Comparison of ENCODE assay signal across 12 mouse cellular contexts in the genomic region with DNA sequence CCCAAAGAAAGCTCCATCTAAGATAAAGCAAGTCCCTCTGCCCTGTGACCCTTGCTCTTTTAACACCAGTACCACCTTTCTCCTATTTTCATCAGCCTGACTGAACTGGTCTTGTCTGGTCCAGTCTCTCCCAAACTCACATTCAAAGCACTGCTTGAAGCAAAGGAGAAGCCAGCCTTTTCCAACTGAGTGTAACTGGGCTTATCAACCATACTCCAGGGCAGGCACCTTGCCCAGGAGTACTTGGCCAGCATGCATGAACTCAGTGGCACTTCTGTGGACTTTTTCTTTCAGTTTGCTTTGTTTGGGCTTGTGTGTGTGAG. TPM values are rescaled to one million over a fixed set of nuclear protein-coding genes. Genes with fewer than 3 reads are reported as not detected.
DNase-seq lines count a peak whose midpoint lies in the region; ATAC-seq and TF ChIP-seq lines count a peak whose summit lies in the region.
"Had no signal": no experiment of that assay in that cellular context is flagged by ENCODE, and none has a peak within 500 bp of the region (broad histone marks: within the 10 kb centered on the region; RNA-seq: fewer than 3 reads in every experiment).

No protein-coding gene starts in this region.

- no peaks in the 10 kb centered on the region for H3K79me2 ChIP-seq in heart, adult 2 months (replicated peaks; ENCODE audit: control insufficient read depth, insufficient read depth, low read length)
- H3K79me2 ChIP-seq in MEL (ENCODE audit: control insufficient read depth, insufficient read depth, low read length, poor library complexity), result no peaks in the 10 kb centered on the region

- no peaks in the 10 kb centered on the region for H3K27me3 ChIP-seq in heart, adult 2 months (ENCODE audit: control insufficient read depth, insufficient read depth, low read length)
- H3K27me3 ChIP-seq in heart, embryonic 11.5 days (ENCODE audit: control insufficient read depth, insufficient read depth, low read length), result no peaks in the 10 kb centered on the region
- H3K27me3 ChIP-seq in MEL (ENCODE audit: control insufficient read depth in 1 of 2, insufficient read depth in 2 of 2, low read length in 2 of 2), result no peaks in the 10 kb centered on the region
- H3K27me3 ChIP-seq: heart, embryonic 15.5 days had no signal

- no peak overlapping the region for H3K9ac ChIP-seq in heart, adult 2 months (ENCODE audit: low read depth, low read length)
- no peak overlapping the region for H3K9ac ChIP-seq in heart, embryonic 11.5 days (ENCODE audit: low read depth, low read length)
- no peak overlapping the region for H3K9ac ChIP-seq in MEL (ENCODE audit: control insufficient read depth, low read depth, low read length, poor library complexity, severe bottlenecking)
- H3K9ac ChIP-seq: forebrain, embryonic 12.5 days; heart, embryonic 15.5 days; liver, embryonic 14.5 days had no signal

- H3K36me3 ChIP-seq in heart, adult 2 months (ENCODE audit: control insufficient read depth, insufficient read depth, low read length), result no peaks in the 10 kb centered on the region
- H3K36me3 ChIP-seq in heart, embryonic 11.5 days (ENCODE audit: control insufficient read depth, insufficient read depth, low read length), result no peaks in the 10 kb centered on the region
- peaks cover 0 to 14% of the 10 kb centered on the region in 2 experiments; a peak in 2 of 4 replicates for H3K36me3 ChIP-seq in MEL (ENCODE audit: control insufficient read depth in 1 of 2, insufficient read depth in 2 of 2, low read length in 2 of 2)
- H3K36me3 ChIP-seq: forebrain, embryonic 12.5 days; heart, embryonic 15.5 days had no signal

- no peak for TF ChIP-seq EP300 in heart, adult 2 months (IDR thresholded peaks at IDR 0.05; ENCODE audit: insufficient read depth, low read depth, low read length)
- TF ChIP-seq EP300 in MEL (IDR thresholded peaks at IDR 0.05; ENCODE audit: low read depth in 1 of 2, low read length in 2 of 2), result no peak

- no peak for ATAC-seq in heart, embryonic 11.5 days (replicated peaks; ENCODE audit: insufficient number of reproducible peaks, low FRiP score, low TSS enrichment)

- peak; percentile 52 to 70 for DNase-seq in heart, adult 2 months
- DNase-seq in MEL (ENCODE audit: low read depth, low spot score), result peak; percentile 49
- DNase-seq in heart, postnatal 36 days, result peak; percentile 40 to 55
- DNase-seq in lung, postnatal 25 days (ENCODE audit: low spot score), result peak; percentile 77
- DNase-seq in urinary bladder, adult 18-20 months (ENCODE audit: low spot score in 2 of 2), result no peak
- DNase-seq in right cerebral cortex, postnatal 10 days (ENCODE audit: low spot score in 2 of 2), result no peak
- no peak for DNase-seq in urinary bladder, postnatal 14 days (ENCODE audit: low spot score)
- DNase-seq: layer of hippocampus, adult 9-11 months had no signal

- no peak for TF ChIP-seq RAD21 in MEL (IDR thresholded peaks at IDR 0.05; ENCODE audit: low read depth, low read length)

- H3K27ac ChIP-seq in heart, adult 2 months, result no peak overlapping the region
- no peak overlapping the region for H3K27ac ChIP-seq in heart, embryonic 11.5 days (ENCODE audit: low read depth, low read length)
- H3K27ac ChIP-seq in MEL (ENCODE audit: control insufficient read depth, low read depth, low read length), result no peak overlapping the region
- H3K27ac ChIP-seq: forebrain, embryonic 12.5 days; heart, embryonic 15.5 days; liver, embryonic 14.5 days had no signal

- intact Hi-C loops in heart, adult 2 months (cut with DNase I), result no loop called here
- intact Hi-C loops in heart, postnatal 36 days (cut with DNase I), result no loop called here

- no peaks in the 10 kb centered on the region; the same call in 1 of the 2 replicates for H3K4me1 ChIP-seq in heart, adult 2 months (ENCODE audit: control insufficient read depth, insufficient read depth, low read length)
- no peaks in the 10 kb centered on the region; the same call in 1 of the 2 replicates for H3K4me1 ChIP-seq in heart, embryonic 11.5 days (ENCODE audit: control insufficient read depth, insufficient read depth, low read length)
- H3K4me1 ChIP-seq in MEL (ENCODE audit: control insufficient read depth in 1 of 2, insufficient read depth in 2 of 2, low read length in 2 of 2), result peaks cover 4 to 21% of the 10 kb centered on the region in 2 experiments; a peak in 3 of 4 replicates

- no peak for TF ChIP-seq CTCF in heart, adult 2 months (IDR thresholded peaks at IDR 0.05)
- TF ChIP-seq CTCF in MEL (IDR thresholded peaks at IDR 0.05 in 2 of 3, conservative IDR thresholded peaks at IDR 0.05 in 1 of 3; ENCODE audit: control insufficient read depth in 1 of 3, insufficient read depth in 1 of 3, low read depth in 2 of 3, low read length in 3 of 3, poor library complexity in 1 of 3, severe bottlenecking in 1 of 3), result no peak

- no peak overlapping the region for H3K4me2 ChIP-seq in heart, embryonic 11.5 days
- H3K4me2 ChIP-seq: forebrain, embryonic 12.5 days; heart, embryonic 15.5 days had no signal

- H3K9me3 ChIP-seq in heart, embryonic 11.5 days (replicated peaks; ENCODE audit: control insufficient read depth, low read length), result no peaks in the 10 kb centered on the region
- no peaks in the 10 kb centered on the region for H3K9me3 ChIP-seq in MEL (replicated peaks; ENCODE audit: insufficient read depth, low read length)
- H3K9me3 ChIP-seq: forebrain, embryonic 12.5 days; heart, embryonic 15.5 days had no signal

- no peak for TF ChIP-seq POLR2A in heart, adult 2 months (IDR thresholded peaks at IDR 0.05; ENCODE audit: insufficient read depth, low read depth, low read length)
- TF ChIP-seq POLR2A in MEL (IDR thresholded peaks at IDR 0.05; ENCODE audit: control insufficient read depth in 1 of 2, insufficient read depth in 1 of 2, low read depth in 1 of 2, low read length in 2 of 2, poor library complexity in 1 of 2), result no peak

- H3K4me3 ChIP-seq in heart, adult 2 months, result no peak overlapping the region
- H3K4me3 ChIP-seq in heart, embryonic 11.5 days (ENCODE audit: low read depth, low read length), result no peak overlapping the region
- H3K4me3 ChIP-seq in MEL (ENCODE audit: control insufficient read depth in 1 of 2, insufficient read depth in 1 of 2, low read depth in 2 of 2, low read length in 2 of 2), result peak overlapping the region in 1 of 2 experiments; percentile 45; a peak in 1 of 4 replicates
- H3K4me3 ChIP-seq: forebrain, embryonic 12.5 days; heart, embryonic 15.5 days had no signal

TF ChIP-seq in MEL, 35 proteins besides CTCF, POLR2A, EP300 and RAD21:
- TF ChIP-seq MYC (IDR thresholded peaks at IDR 0.05; ENCODE audit: low read depth, low read length) (no peak), GATA1 (IDR thresholded peaks at IDR 0.05; ENCODE audit: low read depth, low read length) (no peak), MAX (IDR thresholded peaks at IDR 0.05; ENCODE audit: low read length) (no peak), USF1 (IDR thresholded peaks at IDR 0.05; ENCODE audit: low read depth, low read length) (no peak), POLR2AphosphoS2 (IDR thresholded peaks at IDR 0.05; ENCODE audit: low read length) (no peak), POLR2AphosphoS5 (IDR thresholded peaks at IDR 0.05; ENCODE audit: borderline replicate concordance, low read depth, low read length) (no peak), ZKSCAN1 (IDR thresholded peaks at IDR 0.05; ENCODE audit: low read depth, low read length) (no peak), USF2 (IDR thresholded peaks at IDR 0.05; ENCODE audit: borderline replicate concordance in 1 of 2, insufficient read depth in 1 of 2, low read depth in 1 of 2, low read length in 2 of 2) (no peak), SMC3 (IDR thresholded peaks at IDR 0.05; ENCODE audit: low read depth, low read length) (no peak), NELFE (IDR thresholded peaks at IDR 0.05; ENCODE audit: low read depth, low read length) (no peak), TCF12 (IDR thresholded peaks at IDR 0.05; ENCODE audit: low read depth, low read length) (no peak), E2F4 (IDR thresholded peaks at IDR 0.05; ENCODE audit: borderline replicate concordance, low read depth, low read length) (no peak), UBTF (IDR thresholded peaks at IDR 0.05; ENCODE audit: borderline replicate concordance, insufficient read depth, low read depth, low read length) (no peak), ZMIZ1 (IDR thresholded peaks at IDR 0.05; ENCODE audit: low read depth, low read length) (no peak), KAT2A (conservative IDR thresholded peaks at IDR 0.05; ENCODE audit: low read depth, low read length) (no peak), MAZ (IDR thresholded peaks at IDR 0.05; ENCODE audit: low read depth, low read length) (no peak), NRF1 (IDR thresholded peaks at IDR 0.05; ENCODE audit: insufficient read depth, low read depth, low read length, poor library complexity, severe bottlenecking) (no peak), ZC3H11A (IDR thresholded peaks at IDR 0.05; ENCODE audit: low read depth, low read length) (no peak), MEF2A (IDR thresholded peaks at IDR 0.05; ENCODE audit: extremely low read depth, insufficient replicate concordance, low read depth, low read length, poor library complexity, severe bottlenecking) (no peak)

RNA-seq across cellular contexts. Expression of a gene that starts 1.6 kb away (rescaled TPM):
- under 1 TPM; 0.57 to 0.68 TPM for total RNA-seq in heart, adult 2 months (2021)
- polyA plus RNA-seq in heart, adult 2 months (2012; rRNA removed), result 0.37 and 0.79 TPM in 2 replicates
- polyA plus RNA-seq in heart, embryonic 11.5 days (2014; fragmentation: Nextera tagmentation; extraction: Ambion mirVana), result 3.7 and 4.5 TPM in 2 replicates
- 1.1 and 1.4 TPM in 2 replicates for total RNA-seq in MEL (2012; rRNA removed)
- polyA plus RNA-seq in MEL (2012; ENCODE audit: insufficient read depth in 1 of 2, insufficient read length in 2 of 2, low read depth in 1 of 2, low replicate concordance in 2 of 2, missing spikeins in 1 of 2), result 1 to 10 TPM in 1 of 2 experiments, not detected in 1; 2.2 TPM
- under 1 TPM; 0.54 to 0.69 TPM for total RNA-seq in heart, postnatal 36 days (2021)

Comparison
In these comparisons a context has a peak if more than half of its experiments do, and no peak if none do; other contexts are left out.
1. DNase-seq: peak in heart, adult 2 months (2 of 2), MEL (single experiment), heart, postnatal 36 days (2 of 2) and lung, postnatal 25 days (single experiment); none in urinary bladder, adult 18-20 months (0 of 2), right cerebral cortex, postnatal 10 days (0 of 2) and urinary bladder, postnatal 14 days (single experiment).